Mouse (Mus musculus) heart, postnatal 10 days (tissue): ENCODE results near the gene Gja8. TPM values are rescaled to one million over a fixed set of nuclear protein-coding genes. Genes with fewer than 3 reads are reported as not detected.

Experiments
- DNase-seq, 2 experiments: peaks; one replicate each; pipeline ENCODE4 v3.0.0; 2021
- intact Hi-C: fragments of 180-260 bp; cut with DNase I; formaldehyde crosslinking; loops from one replicate; pipeline ENCODE4 v1.15.1; 2025
- total RNA-seq, 2 experiments: library from RNA; stranded (reverse); gene quantifications; 2 replicates each; pipeline ENCODE4 v1.2.3; 2021

Gene Gja8
- not detected for total RNA-seq

GRCm38 (mm10) chr3:96925920-96926319, at the start of gene Gja8:
TSS of gene Gja8 (minus strand) at chr3:96926020.
- intact Hi-C loops, result no loop called here
- no peak for DNase-seq

DNA sequence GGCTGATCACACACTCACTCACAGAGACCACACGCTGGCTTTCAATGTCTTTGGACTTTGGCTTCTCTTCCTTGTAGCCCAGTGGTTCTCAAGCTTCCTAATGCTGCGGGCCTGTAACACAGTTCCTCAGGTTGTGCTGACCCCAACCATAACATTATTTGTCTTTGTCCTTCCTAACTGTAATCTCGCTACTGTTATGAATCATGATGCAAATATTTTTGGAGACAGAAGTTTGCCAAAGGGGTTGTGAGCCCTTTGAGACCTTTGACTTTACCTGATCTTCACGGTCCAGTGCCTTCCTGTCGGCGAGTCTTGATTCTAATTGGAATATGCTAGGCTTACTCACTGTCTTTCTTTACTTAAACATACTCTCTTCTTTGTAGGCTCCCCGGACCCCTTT, 48.6 kb upstream of the Gja8 start:
- no peak for DNase-seq

GRCm38 (mm10) chr3:96970986-96971385, 45.2 kb upstream of the Gja8 start:
- peak; percentile 4 to 8 for DNase-seq
- intact Hi-C loops, result no loop called here

More for the DNA sequence above, 48.6 kb upstream of the Gja8 start:
- intact Hi-C loops, result no loop called here

DNA sequence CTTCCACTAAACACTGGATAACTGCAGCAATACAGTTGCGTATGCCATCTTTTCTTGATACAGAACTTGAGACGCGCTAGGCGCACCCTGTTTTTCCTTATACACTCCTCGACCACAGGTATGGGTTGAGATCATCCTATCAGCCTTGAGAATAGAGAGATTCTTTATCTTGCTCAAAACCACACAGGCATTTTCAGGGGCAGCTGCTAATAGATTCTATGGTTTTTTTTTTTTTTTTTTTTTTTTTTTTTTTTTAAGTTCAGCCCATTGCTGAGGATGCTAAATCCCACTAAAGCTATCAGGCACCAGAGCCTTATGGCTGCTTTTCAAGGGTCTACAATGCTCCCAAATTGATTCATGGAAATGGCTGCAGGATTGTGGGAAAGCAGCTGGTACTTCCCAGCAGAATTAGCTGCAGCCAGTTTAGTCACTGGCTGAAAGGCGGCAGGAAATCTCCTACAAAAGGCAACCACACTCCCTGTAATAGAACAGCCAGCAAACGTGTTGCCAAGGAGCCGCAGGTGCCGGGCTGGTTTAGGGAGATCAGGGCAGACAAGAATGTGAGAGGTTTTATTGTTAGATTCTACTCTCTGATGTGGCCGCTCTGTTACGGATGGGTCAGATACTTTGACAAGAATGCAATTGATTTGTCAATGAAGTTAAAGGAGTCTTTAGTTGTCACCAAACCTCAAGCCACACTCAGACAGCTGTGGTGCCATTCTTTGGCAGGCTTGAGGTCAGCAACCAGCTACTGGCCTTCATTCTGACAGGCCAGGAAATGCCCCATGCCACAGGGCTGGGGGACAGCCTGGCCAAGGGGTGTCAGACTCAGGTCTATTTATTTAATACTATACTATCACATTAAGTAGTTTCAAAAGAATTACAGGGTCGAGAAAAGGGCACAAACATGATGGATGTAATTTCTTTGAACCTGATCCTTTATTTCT, 37.5 kb upstream of the Gja8 start:
- intact Hi-C loops, result no loop called here
- DNase-seq, result no peak

DNA sequence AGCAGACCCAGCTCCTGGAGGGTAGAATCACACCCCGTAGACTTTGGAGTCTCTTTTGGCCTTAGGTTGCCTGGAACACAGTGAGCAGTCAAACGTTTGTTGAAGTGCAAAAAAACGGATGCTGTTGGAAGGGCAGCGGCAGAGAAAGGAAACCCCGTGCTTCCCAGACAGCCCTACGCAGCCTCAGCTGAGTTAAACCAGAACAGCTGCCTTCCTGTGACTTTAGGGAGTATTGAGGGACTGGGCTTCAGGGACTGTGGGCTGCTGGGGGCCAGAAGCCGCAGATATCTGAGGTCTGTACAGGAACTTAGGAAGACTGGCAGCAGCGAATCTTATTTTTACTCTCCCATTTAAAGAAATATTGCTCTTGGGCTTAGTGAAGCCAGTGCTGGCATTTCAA, 34.8 kb upstream of the Gja8 start:
- intact Hi-C loops, result no loop called here
- no peak for DNase-seq

DNA sequence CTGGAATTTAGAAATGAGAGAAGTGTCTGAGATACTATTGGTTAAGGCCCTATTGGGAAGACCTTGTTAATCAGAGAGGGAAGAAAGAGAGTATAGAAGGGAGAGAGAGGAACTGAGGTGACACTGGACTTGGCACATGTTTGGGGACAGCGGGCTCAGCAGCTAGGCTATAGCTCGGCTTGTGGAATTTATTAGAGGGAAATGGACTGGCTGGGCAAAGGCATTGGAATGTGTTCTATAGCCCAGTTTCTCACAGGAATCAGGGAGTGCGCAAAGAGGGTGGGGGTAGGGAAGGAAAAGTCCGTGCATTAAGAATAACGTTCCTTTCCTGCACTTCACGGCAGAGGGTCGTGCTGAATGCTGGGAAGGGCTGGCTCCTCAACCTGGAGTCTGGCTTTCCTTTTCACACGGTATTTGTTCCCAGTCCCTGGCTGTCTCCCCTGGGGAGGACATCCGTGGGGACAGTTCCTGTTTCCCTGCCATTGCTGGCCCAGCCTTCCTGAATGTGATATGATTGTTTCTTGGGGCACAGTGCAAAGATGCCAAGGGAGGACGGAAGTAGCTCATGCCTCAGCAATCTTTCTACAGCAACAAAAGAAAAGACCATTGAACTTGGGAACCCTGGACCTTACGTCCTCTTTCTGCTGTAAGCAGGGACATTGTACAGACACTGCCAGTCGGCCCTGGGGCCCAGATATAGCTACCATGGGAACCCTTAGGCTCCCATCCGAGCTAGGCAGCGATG, 27.8 kb upstream of the Gja8 start:
- intact Hi-C loops, result no loop called here
- peak; percentile 35 to 46 for DNase-seq

GRCm38 (mm10) chr3:96942706-96943105, 16.9 kb upstream of the Gja8 start:
- intact Hi-C loops, result no loop called here
- no peak for DNase-seq

- DNase-seq, result peak; percentile 90 to 94
- intact Hi-C loops, result loop anchor here (2.0 to 5.0 kb wide), 2 partner anchors 138 to 649 kb away; no protein-coding TSS in a partner anchor
Observed at GRCm38 (mm10) chr3:96938738-96939137, 12.9 kb upstream of the Gja8 start.

- intact Hi-C loops, result loop anchor here (2.0 to 5.0 kb wide), 2 partner anchors 139 to 650 kb away; no protein-coding TSS in a partner anchor
Observed at GRCm38 (mm10) chr3:96937606-96938005, 11.8 kb upstream of the Gja8 start.

GRCm38 (mm10) chr3:96936241-96936640, 10.4 kb upstream of the Gja8 start:
- intact Hi-C loops, result loop anchor here (1.0 to 5.0 kb wide), 3 partner anchors 249 to 651 kb away; no protein-coding TSS in a partner anchor
- DNase-seq, result peak; percentile 26 to 45

More at GRCm38 (mm10) chr3:96937606-96938005, 11.8 kb upstream of the Gja8 start:
- no peak for DNase-seq

- intact Hi-C loops, result no loop called here
- no peak for DNase-seq
Observed at GRCm38 (mm10) chr3:96931261-96931681, 5.5 kb upstream of the Gja8 start.

GRCm38 (mm10) chr3:96924631-96925030, 1.2 kb downstream of the Gja8 start:
- intact Hi-C loops, result no loop called here
- DNase-seq, result no peak

GRCm38 (mm10) chr3:96920991-96921390, 4.8 kb downstream of the Gja8 start:
- intact Hi-C loops, result no loop called here
- no peak for DNase-seq

DNA sequence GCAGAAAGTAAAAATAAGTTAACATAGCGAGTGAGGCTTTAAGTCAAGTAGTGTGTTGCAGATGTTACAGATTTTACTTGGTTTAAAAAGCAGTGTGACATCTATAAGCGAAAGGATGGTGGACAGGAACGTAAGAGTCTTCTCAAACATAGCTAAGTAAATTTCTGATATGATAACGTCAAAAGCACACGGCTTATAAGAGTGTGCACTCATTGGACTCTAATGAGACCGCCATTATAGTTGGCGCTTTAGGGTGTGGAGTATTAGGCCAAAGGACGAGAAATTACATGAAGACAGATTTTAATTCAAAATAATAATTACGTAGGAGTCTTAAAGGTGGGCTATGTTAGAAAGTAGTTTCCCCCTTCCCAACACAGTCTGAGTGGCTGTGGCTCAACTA, 20.2 kb downstream of the Gja8 start:
- no peak for DNase-seq
- intact Hi-C loops, result no loop called here

DNA sequence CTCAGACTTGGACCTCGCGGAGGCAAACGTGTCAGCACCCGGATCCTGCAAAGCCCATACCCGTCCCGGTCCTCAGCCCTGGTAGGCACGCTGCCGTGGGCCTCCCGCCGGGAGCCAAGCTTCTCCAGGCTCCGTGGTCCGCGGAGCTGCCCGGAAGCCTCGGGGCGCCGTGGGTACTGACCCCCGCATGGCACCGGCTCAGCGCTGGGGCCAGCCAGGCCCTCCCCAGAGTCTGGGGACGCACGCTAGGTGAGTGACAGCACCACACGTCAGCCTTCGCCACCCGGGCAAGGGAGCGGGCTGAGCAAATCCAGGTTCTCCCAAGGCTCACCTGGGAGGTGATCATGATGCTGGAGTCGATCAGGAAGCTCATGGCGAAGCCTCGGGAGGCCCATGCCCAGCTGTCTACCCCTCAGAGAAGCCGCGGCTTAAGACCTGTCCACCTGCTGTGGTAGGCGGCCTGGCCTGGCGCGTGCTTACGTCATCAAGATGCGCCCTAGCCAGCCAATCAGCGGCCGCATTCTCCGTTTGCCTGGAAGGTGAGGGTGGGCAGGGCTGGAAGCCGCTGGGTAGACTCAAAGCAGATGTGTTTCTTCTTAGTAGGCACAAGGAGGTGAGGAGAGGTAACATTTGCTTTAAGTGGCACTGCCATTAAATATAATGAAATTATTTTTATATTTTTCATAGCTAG, 20.8 kb downstream of the Gja8 start, which contains the start of gene Gpr89:
Gpr89 (minus strand) TSS at position 496 of the 691 bp plus-strand sequence.
- intact Hi-C loops, result no loop called here
- DNase-seq, result peak; percentile 94 to 96

GRCm38 (mm10) chr3:96904393-96904792, 21.4 kb downstream of the Gja8 start, which contains the start of gene Gja5:
TSS of gene Gja5 (plus strand) at chr3:96904693.
- no peak for DNase-seq
- intact Hi-C loops, result no loop called here

DNA sequence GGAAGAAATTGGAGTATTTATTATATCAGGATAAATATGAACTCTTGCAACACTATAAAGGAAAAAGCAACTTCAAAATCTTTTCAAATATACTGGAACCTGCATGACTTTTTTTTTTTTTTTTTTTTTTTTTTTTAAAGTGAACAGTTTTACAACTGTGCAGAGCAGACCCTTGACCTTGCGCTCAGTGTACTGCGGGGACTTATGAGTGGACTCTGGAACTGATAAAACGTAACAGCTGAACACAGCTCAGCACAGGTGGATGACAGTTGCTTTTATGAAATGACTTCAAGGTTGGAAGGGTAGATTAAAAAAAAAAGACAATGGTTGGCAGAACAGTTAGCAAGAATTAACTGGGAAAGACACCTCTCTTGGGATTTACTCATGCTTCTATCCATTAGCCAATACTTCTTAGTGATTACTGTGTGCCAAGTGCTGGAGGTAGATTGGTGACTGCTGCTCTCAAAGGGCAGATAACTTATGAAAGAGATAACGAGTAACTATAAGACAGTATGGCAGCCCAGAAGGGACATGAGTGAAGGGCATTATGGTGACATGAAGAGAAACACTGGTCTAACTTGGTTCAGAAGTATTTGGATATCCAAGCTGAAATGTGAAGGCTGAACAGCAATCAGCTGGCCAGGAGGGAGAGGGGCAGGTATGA, 23.4 kb downstream of the Gja8 start:
- no peak for DNase-seq
- intact Hi-C loops, result no loop called here

DNA sequence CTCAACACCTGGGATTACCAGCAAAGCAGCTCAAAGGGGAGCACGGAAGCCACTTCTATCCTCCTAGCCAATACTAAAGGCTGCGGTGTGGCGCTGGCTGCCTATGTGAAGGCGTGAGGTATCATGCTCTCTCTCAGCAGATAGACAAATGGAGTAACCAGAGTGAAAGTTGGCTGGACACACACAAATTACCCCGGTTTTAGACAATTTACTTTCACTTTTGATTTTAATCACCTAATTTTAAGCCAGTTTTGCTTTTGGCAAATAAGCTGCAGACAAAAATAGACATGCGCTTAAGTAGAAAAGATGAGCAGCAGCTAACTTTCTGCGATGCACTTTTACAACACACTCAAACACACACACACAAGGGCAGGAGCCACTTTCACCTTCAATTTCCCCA, 42.1 kb downstream of the Gja8 start:
- intact Hi-C loops, result no loop called here
- DNase-seq, result no peak

GRCm38 (mm10) chr3:96882061-96882849, 43.6 kb downstream of the Gja8 start:
- DNase-seq, result no peak
- intact Hi-C loops, result no loop called here
